Mouse (Mus musculus): Measurements from ENCODE around the gene Ube2s. TPM values are rescaled to one million over a fixed set of nuclear protein-coding genes. Genes with fewer than 3 reads are reported as not detected.
"Not testable (repeated sequence)": the region's sequence is repeated elsewhere in the genome, so short reads cannot be mapped to it uniquely, and the experiment has no call there.

Ube2s gene
- polyA plus RNA-seq, 1 experiment, result 474 TPM

GRCm38 (mm10) chr7:4830476-4830875 lies 18.1 kb upstream of the Ube2s start:
- no peak for TF ChIP-seq POLR2A (IDR thresholded peaks at IDR 0.05; ENCODE audit: insufficient read depth, low read length)
- TF ChIP-seq EP300 (IDR thresholded peaks at IDR 0.05; ENCODE audit: insufficient read depth, low read depth, low read length), result no peak
- TF ChIP-seq CTCF (IDR thresholded peaks at IDR 0.05; ENCODE audit: low read depth, low read length), result no peak
- H3K9ac ChIP-seq (ENCODE audit: low read depth, poor library complexity, severe bottlenecking), result no peak overlapping the region

GRCm38 (mm10) chr7:4825365-4825764 lies 13.0 kb upstream of the Ube2s start:
- peak overlapping the region; percentile 67; the same call in 1 of the 2 replicates for H3K27ac ChIP-seq (ENCODE audit: insufficient read depth, low read length)
- no peaks in the 10 kb centered on the region for H3K36me3 ChIP-seq (ENCODE audit: control insufficient read depth, insufficient read depth, low read length, poor library complexity, severe bottlenecking)
- TF ChIP-seq CTCF (IDR thresholded peaks at IDR 0.05; ENCODE audit: low read depth, low read length) (no peak), EP300 (IDR thresholded peaks at IDR 0.05; ENCODE audit: insufficient read depth, low read depth, low read length) (peak; percentile 90)
- H3K4me1 ChIP-seq (ENCODE audit: control insufficient read depth, insufficient read depth, low read length), result peaks cover 25% of the 10 kb centered on the region
- no peaks in the 10 kb centered on the region for H3K27me3 ChIP-seq (ENCODE audit: control insufficient read depth, insufficient read depth, low read length, poor library complexity, severe bottlenecking)
- H3K9ac ChIP-seq (ENCODE audit: low read depth, poor library complexity, severe bottlenecking), result peak overlapping the region; percentile 5; the same call in 1 of the 2 replicates
- no peaks in the 10 kb centered on the region for H3K9me3 ChIP-seq (replicated peaks; ENCODE audit: control insufficient read depth, insufficient read depth, low read length, poor library complexity, severe bottlenecking)
- peak overlapping the region; percentile 21; the same call in 1 of the 2 replicates for H3K4me3 ChIP-seq (ENCODE audit: low read depth, low read length)

More at GRCm38 (mm10) chr7:4830476-4830875, 18.1 kb upstream of the Ube2s start:
- Histone ChIP-seq H3K27ac (ENCODE audit: insufficient read depth, low read length) (no peak overlapping the region), H3K9me3 (replicated peaks; ENCODE audit: control insufficient read depth, insufficient read depth, low read length, poor library complexity, severe bottlenecking) (no peaks in the 10 kb centered on the region), H3K36me3 (ENCODE audit: control insufficient read depth, insufficient read depth, low read length, poor library complexity, severe bottlenecking) (no peaks in the 10 kb centered on the region), H3K4me1 (ENCODE audit: control insufficient read depth, insufficient read depth, low read length) (peaks cover 3% of the 10 kb centered on the region), H3K4me3 (ENCODE audit: low read depth, low read length) (peak overlapping the region; percentile 11; the same call in 1 of the 2 replicates), H3K27me3 (ENCODE audit: control insufficient read depth, insufficient read depth, low read length, poor library complexity, severe bottlenecking) (no peaks in the 10 kb centered on the region)

- Histone ChIP-seq H3K27ac (ENCODE audit: insufficient read depth, low read length) (peak overlapping the region; percentile 82), H3K4me3 (ENCODE audit: low read depth, low read length) (no peak overlapping the region), H3K9ac (ENCODE audit: low read depth, poor library complexity, severe bottlenecking) (0 out of 2 replicates have a peak overlapping the region, but pooled peaks have one; percentile 6), H3K4me1 (ENCODE audit: control insufficient read depth, insufficient read depth, low read length) (peaks cover 28% of the 10 kb centered on the region), H3K27me3 (ENCODE audit: control insufficient read depth, insufficient read depth, low read length, poor library complexity, severe bottlenecking) (no peaks in the 10 kb centered on the region), H3K36me3 (ENCODE audit: control insufficient read depth, insufficient read depth, low read length, poor library complexity, severe bottlenecking) (no peaks in the 10 kb centered on the region), H3K9me3 (replicated peaks; ENCODE audit: control insufficient read depth, insufficient read depth, low read length, poor library complexity, severe bottlenecking) (no peaks in the 10 kb centered on the region)
- TF ChIP-seq POLR2A (IDR thresholded peaks at IDR 0.05; ENCODE audit: insufficient read depth, low read length), result no peak
- TF ChIP-seq EP300 (IDR thresholded peaks at IDR 0.05; ENCODE audit: insufficient read depth, low read depth, low read length), result peak; percentile 82; the same call in 1 of the 2 replicates
- TF ChIP-seq CTCF (IDR thresholded peaks at IDR 0.05; ENCODE audit: low read depth, low read length), result no peak
Observed at GRCm38 (mm10) chr7:4822162-4822907, 9.9 kb upstream of the Ube2s start.

GRCm38 (mm10) chr7:4821690-4822089 lies 9.3 kb upstream of the Ube2s start:
- H3K9me3 ChIP-seq (replicated peaks; ENCODE audit: control insufficient read depth, insufficient read depth, low read length, poor library complexity, severe bottlenecking), result no peaks in the 10 kb centered on the region
- H3K4me3 ChIP-seq (ENCODE audit: low read depth, low read length), result no peak overlapping the region
- no peaks in the 10 kb centered on the region for H3K36me3 ChIP-seq (ENCODE audit: control insufficient read depth, insufficient read depth, low read length, poor library complexity, severe bottlenecking)
- no peak overlapping the region for H3K9ac ChIP-seq (ENCODE audit: low read depth, poor library complexity, severe bottlenecking)
- no peaks in the 10 kb centered on the region for H3K27me3 ChIP-seq (ENCODE audit: control insufficient read depth, insufficient read depth, low read length, poor library complexity, severe bottlenecking)
- no peak for TF ChIP-seq POLR2A (IDR thresholded peaks at IDR 0.05; ENCODE audit: insufficient read depth, low read length)
- no peak for TF ChIP-seq CTCF (IDR thresholded peaks at IDR 0.05; ENCODE audit: low read depth, low read length)
- no peak for TF ChIP-seq EP300 (IDR thresholded peaks at IDR 0.05; ENCODE audit: insufficient read depth, low read depth, low read length)
- peaks cover 27% of the 10 kb centered on the region for H3K4me1 ChIP-seq (ENCODE audit: control insufficient read depth, insufficient read depth, low read length)
- H3K27ac ChIP-seq (ENCODE audit: insufficient read depth, low read length), result peak overlapping the region; percentile 82

GRCm38 (mm10) chr7:4820925-4821324 lies 8.5 kb upstream of the Ube2s start:
- Histone ChIP-seq H3K4me1 (ENCODE audit: control insufficient read depth, insufficient read depth, low read length) (peaks cover 24% of the 10 kb centered on the region), H3K27ac (ENCODE audit: insufficient read depth, low read length) (peak overlapping the region; percentile 82)
- peak; percentile 99 for TF ChIP-seq EP300 (IDR thresholded peaks at IDR 0.05; ENCODE audit: insufficient read depth, low read depth, low read length)
- H3K9ac ChIP-seq (ENCODE audit: low read depth, poor library complexity, severe bottlenecking); H3K36me3 ChIP-seq (ENCODE audit: control insufficient read depth, insufficient read depth, low read length, poor library complexity, severe bottlenecking); H3K9me3 ChIP-seq (replicated peaks; ENCODE audit: control insufficient read depth, insufficient read depth, low read length, poor library complexity, severe bottlenecking); H3K4me3 ChIP-seq (ENCODE audit: low read depth, low read length); H3K27me3 ChIP-seq (ENCODE audit: control insufficient read depth, insufficient read depth, low read length, poor library complexity, severe bottlenecking): not testable (repeated sequence)

GRCm38 (mm10) chr7:4816559-4816958 lies 4.2 kb upstream of the Ube2s start:
- no peaks in the 10 kb centered on the region for H3K9me3 ChIP-seq (replicated peaks; ENCODE audit: control insufficient read depth, insufficient read depth, low read length, poor library complexity, severe bottlenecking)

More at GRCm38 (mm10) chr7:4816559-4816958, 4.2 kb upstream of the Ube2s start:
- Histone ChIP-seq H3K36me3 (ENCODE audit: control insufficient read depth, insufficient read depth, low read length, poor library complexity, severe bottlenecking) (0 out of 2 replicates have a peak, but pooled peaks cover 2% of the 10 kb centered on the region), H3K4me3 (ENCODE audit: low read depth, low read length) (no peak overlapping the region), H3K27ac (ENCODE audit: insufficient read depth, low read length) (no peak overlapping the region), H3K27me3 (ENCODE audit: control insufficient read depth, insufficient read depth, low read length, poor library complexity, severe bottlenecking) (no peaks in the 10 kb centered on the region), H3K9ac (ENCODE audit: low read depth, poor library complexity, severe bottlenecking) (no peak overlapping the region), H3K4me1 (ENCODE audit: control insufficient read depth, insufficient read depth, low read length) (peaks cover 5% of the 10 kb centered on the region)
- no peak for TF ChIP-seq CTCF (IDR thresholded peaks at IDR 0.05; ENCODE audit: low read depth, low read length)
- TF ChIP-seq EP300 (IDR thresholded peaks at IDR 0.05; ENCODE audit: insufficient read depth, low read depth, low read length), result no peak
- no peak for TF ChIP-seq POLR2A (IDR thresholded peaks at IDR 0.05; ENCODE audit: insufficient read depth, low read length)
